Mouse (Mus musculus) forebrain, embryonic 16.5 days (tissue): ENCODE results near the gene Fam240a. TPM values are rescaled to one million over a fixed set of nuclear protein-coding genes. Genes with fewer than 3 reads are reported as not detected.

Source experiments
- ATAC-seq: fragments of 200-750 bp; cut with Nextera tagmentation; 2 replicates; pipeline ENCODE4 v1.8.0; 2017; ENCODE audit warnings: mild to moderate bottlenecking, moderate library complexity
- H3K27ac ChIP-seq: fragments of 300-500 bp; sonication (generic); 2 replicates; pipeline ENCODE4 v1.5.1; 2014; ENCODE audit warnings: low read length, control low read depth
- H3K27me3 ChIP-seq: fragments of 300-500 bp; sonication (generic); replicated peaks from 2 replicates; pipeline ENCODE4 v1.6.1; 2014; ENCODE audit warnings: low read length; ENCODE audit not compliant: control insufficient read depth, insufficient read depth
- H3K36me3 ChIP-seq: fragments of 300-500 bp; sonication (generic); 2 replicates; pipeline ENCODE4 v1.6.1; 2014; ENCODE audit not compliant: control insufficient read depth, insufficient read depth
- H3K4me1 ChIP-seq: fragments of 300-500 bp; sonication (generic); replicated peaks from 2 replicates; pipeline ENCODE4 v1.6.1; 2014; ENCODE audit warnings: low read length; ENCODE audit not compliant: control insufficient read depth, insufficient read depth
- H3K4me2 ChIP-seq: fragments of 300-500 bp; sonication (generic); 2 replicates; pipeline ENCODE4 v1.6.1; 2014; ENCODE audit warnings: mild to moderate bottlenecking, low read length, control low read depth
- H3K4me3 ChIP-seq: fragments of 300-500 bp; sonication (generic); replicated peaks from 2 replicates; pipeline ENCODE4 v1.5.1; 2014; ENCODE audit warnings: mild to moderate bottlenecking, low read length, control low read depth
- H3K9ac ChIP-seq: fragments of 300-500 bp; sonication (generic); replicated peaks from 2 replicates; pipeline ENCODE4 v1.6.1; 2014; ENCODE audit warnings: low read depth, low read length, control low read depth
- H3K9me3 ChIP-seq: fragments of 300-500 bp; sonication (generic); 2 replicates; pipeline ENCODE4 v1.6.1; 2016; ENCODE audit warnings: low read length; ENCODE audit not compliant: control insufficient read depth
- WGBS: fragments of 180-500 bp; shearing (Covaris S2); extraction: QIAGEN DNeasy Blood & Tissue Kit; methylation state at CpG from one replicate; pipeline ENCODE4 v1.1.7; 2014; 5-methylcytosine and 5-hydroxymethylcytosine counted together
- polyA plus RNA-seq: library from polyadenylated mRNA; unstranded; fragments of >200 nt; fragmentation: Nextera tagmentation; extraction: Ambion mirVana; gene quantifications from 2 replicates; pipeline ENCODE4 v1.2.1, GENCODE M21; 2015

Fam240a gene
- polyA plus RNA-seq, 1 experiment from 2014 or later: not detected

DNA sequence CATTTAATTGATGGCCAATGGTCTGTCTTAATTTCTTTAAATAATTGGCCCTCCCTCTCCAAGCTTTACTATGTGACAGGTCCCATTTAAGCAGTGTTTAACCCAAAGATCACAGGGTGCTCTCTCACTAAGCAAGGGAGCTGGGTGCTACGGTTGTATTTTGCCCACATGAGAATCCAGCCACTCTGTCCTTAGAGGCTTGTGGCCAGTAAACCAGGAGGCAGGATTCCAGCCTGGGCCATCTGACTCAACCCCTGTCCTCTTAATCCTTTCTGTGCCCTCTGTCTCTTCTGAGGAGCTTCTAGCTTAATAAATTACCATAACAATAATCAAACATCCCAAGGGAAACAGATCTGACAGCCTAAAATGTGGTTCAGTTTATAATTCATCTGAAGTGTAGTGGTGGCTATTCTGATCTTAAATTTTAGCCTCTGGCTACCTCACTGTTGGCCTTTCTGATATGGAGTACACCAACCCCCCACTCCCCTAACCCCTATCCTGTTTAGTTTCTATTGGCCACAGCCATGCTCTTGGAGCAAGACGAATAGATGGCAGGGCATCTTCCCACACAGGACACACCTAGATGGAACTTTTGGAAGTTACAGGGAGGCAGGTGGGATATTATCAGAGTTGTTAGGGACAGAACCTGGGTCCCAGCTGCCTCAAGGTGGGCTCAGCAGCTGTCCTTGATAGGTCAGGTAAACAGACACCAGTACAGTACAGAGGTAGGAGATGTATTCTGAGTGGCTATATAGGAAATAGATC lies 38.2 kb upstream of the Fam240a start:
- no peak overlapping the region for H3K4me2 ChIP-seq
- no peaks in the 10 kb centered on the region for H3K36me3 ChIP-seq
- H3K27ac ChIP-seq: no peak overlapping the region
- H3K27me3 ChIP-seq: peaks cover 7% of the 10 kb centered on the region; the same call in 1 of the 2 replicates
- H3K9me3 ChIP-seq: no peaks in the 10 kb centered on the region
- no peak for ATAC-seq
- no peak overlapping the region for H3K9ac ChIP-seq
- no peak overlapping the region; the same call in 1 of the 2 replicates for H3K4me3 ChIP-seq
- H3K4me1 ChIP-seq: no peaks in the 10 kb centered on the region
- WGBS: 46% methylated on average over 2 of the region's 2 CpGs

DNA sequence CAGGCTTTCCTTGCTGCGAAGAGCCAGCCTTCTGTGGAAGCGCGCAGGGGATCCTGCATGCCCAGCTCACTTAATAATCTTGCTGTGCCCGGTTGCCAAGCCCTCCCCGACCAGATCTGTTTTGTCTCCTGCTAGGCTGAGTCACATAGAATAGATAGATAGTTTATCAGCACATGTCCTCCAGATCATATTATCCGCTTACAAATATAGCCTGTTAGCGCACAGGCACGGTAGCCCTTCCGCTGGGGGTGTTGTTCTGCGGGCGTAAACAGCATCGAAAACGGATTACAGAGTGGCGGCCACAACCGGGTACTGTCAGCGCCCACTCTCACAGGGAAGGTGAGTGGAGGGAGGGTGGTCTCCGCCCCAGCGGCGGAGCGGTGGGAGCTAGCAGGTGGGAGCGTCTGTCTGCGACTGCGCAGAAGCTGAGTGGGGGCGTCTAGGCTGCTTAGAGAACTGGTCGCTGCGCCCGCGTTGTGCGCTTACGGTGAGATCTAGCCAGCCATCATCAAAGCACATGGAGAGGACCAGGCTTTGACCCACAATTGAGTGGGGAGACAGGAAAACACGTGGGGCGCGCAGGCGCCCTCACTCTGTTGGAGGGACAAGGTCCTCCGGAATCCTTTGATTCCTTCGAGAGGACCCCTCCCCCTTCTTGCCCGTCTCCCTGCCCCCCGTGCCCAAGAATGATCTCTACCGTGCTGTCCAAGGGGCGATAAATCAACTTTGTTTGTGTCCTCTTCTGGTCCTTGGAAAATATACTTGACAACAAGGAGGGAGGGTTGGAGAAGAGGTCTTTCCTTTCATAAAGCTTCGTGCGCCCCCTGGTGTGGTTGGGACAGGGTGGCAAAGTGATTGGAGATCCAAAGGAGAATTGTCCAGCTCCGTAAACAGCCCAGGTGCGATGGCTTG lies 37.1 kb upstream of the Fam240a start:
- no peaks in the 10 kb centered on the region for H3K9me3 ChIP-seq
- H3K36me3 ChIP-seq: no peaks in the 10 kb centered on the region
- no peaks in the 10 kb centered on the region for H3K4me1 ChIP-seq
- peak overlapping the region; percentile 93 for H3K4me2 ChIP-seq
- peak overlapping the region; percentile 67 for H3K4me3 ChIP-seq
- peaks cover 7% of the 10 kb centered on the region; the same call in 1 of the 2 replicates for H3K27me3 ChIP-seq
- WGBS: under 1% methylated on average over 44 of the region's 44 CpGs
- peak overlapping the region; percentile 67 for H3K9ac ChIP-seq
- peak overlapping the region; percentile 24; the same call in 1 of the 2 replicates for H3K27ac ChIP-seq
- ATAC-seq: peak; percentile 94

DNA sequence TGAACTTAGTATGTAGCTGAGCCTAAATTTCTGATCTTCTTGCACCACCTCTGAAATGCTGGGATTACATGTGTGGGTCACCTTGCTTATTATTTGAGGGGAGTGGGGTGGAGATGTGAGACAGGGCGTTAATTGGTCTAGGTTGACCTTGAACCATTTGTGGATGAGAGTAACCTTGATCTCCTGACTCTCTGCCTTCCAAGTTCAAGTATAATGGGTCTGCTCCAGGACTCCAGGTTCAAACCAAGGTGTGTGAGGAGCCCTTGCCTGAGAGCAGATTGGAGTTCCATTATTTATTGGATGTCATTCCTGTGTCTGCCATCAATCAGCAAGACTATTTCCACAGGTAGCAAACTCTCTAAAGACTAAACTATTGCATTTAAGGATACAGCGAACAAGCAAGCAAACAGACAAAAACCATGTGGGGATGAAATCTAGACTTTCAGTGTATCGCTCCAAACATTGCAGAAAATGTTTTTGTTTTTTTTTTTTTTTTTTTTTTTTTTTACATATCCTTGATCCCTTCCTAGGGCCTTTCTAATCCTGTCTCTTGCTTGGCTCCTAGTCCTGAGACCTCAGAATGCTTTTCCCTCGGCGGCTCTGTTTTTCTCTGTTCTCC lies 36.4 kb upstream of the Fam240a start:
- Histone ChIP-seq H3K27ac (no peak overlapping the region), H3K9me3 (no peaks in the 10 kb centered on the region), H3K9ac (peak overlapping the region; percentile 67), H3K4me3 (peak overlapping the region; percentile 67), H3K4me1 (no peaks in the 10 kb centered on the region), H3K4me2 (peak overlapping the region; percentile 93), H3K36me3 (no peaks in the 10 kb centered on the region), H3K27me3 (peaks cover 7% of the 10 kb centered on the region; the same call in 1 of the 2 replicates)
- WGBS: 41% methylated on average over 5 of the region's 5 CpGs
- ATAC-seq: no peak

GRCm38 (mm10) chr9:110952398-110952797 lies 35.7 kb upstream of the Fam240a start:
- Histone ChIP-seq H3K9ac (no peak overlapping the region), H3K9me3 (no peaks in the 10 kb centered on the region), H3K4me3 (no peak overlapping the region), H3K27ac (no peak overlapping the region), H3K36me3 (no peaks in the 10 kb centered on the region), H3K27me3 (peaks cover 7% of the 10 kb centered on the region), H3K4me1 (no peaks in the 10 kb centered on the region), H3K4me2 (no peak overlapping the region)
- 54% methylated on average over 6 of the region's 6 CpGs for WGBS
- ATAC-seq: no peak

GRCm38 (mm10) chr9:110951866-110952265 lies 35.2 kb upstream of the Fam240a start:
- Histone ChIP-seq H3K4me2 (no peak overlapping the region), H3K36me3 (no peaks in the 10 kb centered on the region), H3K27ac (no peak overlapping the region), H3K27me3 (peaks cover 9% of the 10 kb centered on the region), H3K4me1 (peaks cover 2% of the 10 kb centered on the region), H3K9me3 (no peaks in the 10 kb centered on the region), H3K9ac (no peak overlapping the region), H3K4me3 (no peak overlapping the region)
- WGBS: 94% methylated on average over 13 of the region's 13 CpGs
- ATAC-seq: no peak

GRCm38 (mm10) chr9:110951397-110951796 lies 34.7 kb upstream of the Fam240a start, which contains the start of gene Lrrc2:
Gene Lrrc2 (plus strand): TSS chr9:110951545.
- peaks cover 7% of the 10 kb centered on the region for H3K4me1 ChIP-seq
- no peak within 1 kb of the TSS for H3K9ac ChIP-seq
- H3K4me3 ChIP-seq: no peak within 1 kb of the TSS
- no peaks in the 10 kb centered on the region for H3K9me3 ChIP-seq
- WGBS: 90% methylated on average over 11 of the region's 11 CpGs
- no peak for ATAC-seq
- H3K36me3 ChIP-seq: no peaks in the 10 kb centered on the region
- no peak within 1 kb of the TSS for H3K4me2 ChIP-seq
- H3K27me3 ChIP-seq: peaks cover 12% of the 10 kb centered on the region
- H3K27ac ChIP-seq: no peak within 1 kb of the TSS

- H3K4me2 ChIP-seq: no peak overlapping the region
- H3K27me3 ChIP-seq: peaks cover 16% of the 10 kb centered on the region
- H3K4me3 ChIP-seq: no peak overlapping the region
- no peak for ATAC-seq
- no peak overlapping the region for H3K27ac ChIP-seq
- no peak overlapping the region for H3K9ac ChIP-seq
- 94% methylated on average over 3 of the region's 3 CpGs for WGBS
- peaks cover 11% of the 10 kb centered on the region for H3K4me1 ChIP-seq
- no peaks in the 10 kb centered on the region for H3K9me3 ChIP-seq
- no peaks in the 10 kb centered on the region for H3K36me3 ChIP-seq
Measured at GRCm38 (mm10) chr9:110950109-110950508, 33.4 kb upstream of the Fam240a start.

DNA sequence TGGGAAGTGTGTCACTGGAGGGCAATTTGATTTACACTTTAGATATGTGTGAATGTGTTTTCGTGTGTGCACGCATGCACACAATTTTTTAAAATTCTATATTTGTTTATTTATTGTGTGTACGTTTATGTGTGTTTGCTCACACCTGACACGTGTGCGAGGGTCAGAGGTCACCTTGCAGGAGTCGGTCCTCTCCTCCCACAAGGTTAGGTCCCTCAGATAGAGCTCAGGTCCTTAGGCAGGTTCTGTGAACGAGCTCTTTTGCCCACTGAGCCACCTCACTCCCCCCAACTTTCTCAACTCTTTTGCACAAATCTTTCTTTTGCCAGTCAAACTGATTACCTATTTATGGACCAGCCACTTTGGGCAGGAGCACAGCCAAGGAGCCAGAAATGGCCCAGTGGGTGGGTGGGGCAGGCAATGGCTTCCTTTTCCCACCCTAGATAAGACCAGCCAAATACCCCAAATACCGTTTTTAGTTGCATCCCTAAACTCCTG lies 32.2 kb upstream of the Fam240a start:
- peaks cover 26% of the 10 kb centered on the region for H3K27me3 ChIP-seq
- H3K9ac ChIP-seq: no peak overlapping the region
- no peak for ATAC-seq
- 65% methylated on average over 8 of the region's 8 CpGs for WGBS
- H3K4me2 ChIP-seq: no peak overlapping the region
- peaks cover 11% of the 10 kb centered on the region for H3K4me1 ChIP-seq
- H3K9me3 ChIP-seq: no peaks in the 10 kb centered on the region
- no peaks in the 10 kb centered on the region for H3K36me3 ChIP-seq
- H3K27ac ChIP-seq: no peak overlapping the region
- no peak overlapping the region for H3K4me3 ChIP-seq

- Histone ChIP-seq H3K4me1 (peaks cover 11% of the 10 kb centered on the region), H3K9ac (no peak overlapping the region), H3K4me2 (no peak overlapping the region), H3K27ac (no peak overlapping the region), H3K36me3 (no peaks in the 10 kb centered on the region), H3K9me3 (no peaks in the 10 kb centered on the region), H3K27me3 (peaks cover 26% of the 10 kb centered on the region), H3K4me3 (no peak overlapping the region)
- 29% methylated on average over 6 of the region's 6 CpGs for WGBS
- no peak for ATAC-seq
Measured at GRCm38 (mm10) chr9:110947900-110948299, 31.2 kb upstream of the Fam240a start.
